Mouse (Mus musculus): ENCODE data around the gene Slc25a10.

DNA sequence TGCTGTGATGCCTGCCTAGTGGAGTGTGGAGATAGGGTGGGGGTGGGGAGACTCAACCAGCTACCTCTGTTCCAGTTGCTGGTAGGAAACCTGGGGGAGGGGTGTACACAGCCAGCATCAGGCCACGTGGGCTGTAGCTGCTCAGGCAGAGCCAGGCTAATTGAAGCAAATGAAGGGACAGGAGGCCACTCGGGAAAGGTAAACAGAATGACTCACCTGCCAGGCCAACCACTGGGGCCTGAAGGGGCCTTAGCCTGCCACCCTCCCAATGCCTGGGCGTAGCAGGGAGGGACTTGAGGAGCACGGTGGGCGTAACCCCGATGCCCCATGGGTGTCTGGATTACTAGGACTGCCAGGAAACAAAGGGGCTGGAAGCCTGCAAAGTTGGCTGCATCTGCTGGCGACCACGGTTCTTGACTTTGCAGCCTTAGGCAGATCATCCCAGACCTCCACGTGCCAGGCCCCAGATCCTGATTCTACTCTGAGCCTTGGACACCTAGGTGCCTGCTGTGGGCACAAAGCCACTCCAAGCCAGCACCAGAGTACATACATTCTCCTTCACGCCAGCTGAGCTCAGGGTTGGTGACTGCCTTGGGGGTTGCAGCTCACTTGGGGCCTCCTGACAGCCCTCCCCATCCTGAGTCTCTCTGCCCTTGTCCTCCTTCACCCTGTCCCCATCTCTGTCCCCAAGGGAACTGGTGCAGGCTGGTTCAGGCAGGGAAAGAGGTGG lies 47.8 kb downstream of the Slc25a10 start:
- no peak for TF ChIP-seq CTCF (IDR thresholded peaks at IDR 0.05; ENCODE audit: extremely low read depth, insufficient read length, insufficient replicate concordance, low read depth, low read length)
- no peak for TF ChIP-seq POLR2A (IDR thresholded peaks at IDR 0.05; ENCODE audit: low read depth, low read length)

All from small intestine, adult 2 months (tissue).